Mouse (Mus musculus) kidney, postnatal 25 days (tissue): ENCODE measurements around the gene Bcl2a1b.
"Not testable (repeated sequence)": the region's sequence is repeated elsewhere in the genome, so short reads cannot be mapped to it uniquely, and the experiment has no call there.

Source experiments
- DNase-seq, 2 experiments: peaks; one replicate each; pipeline ENCODE4 v3.0.0; 2021; ENCODE audit warnings: mixed read lengths in 2 of 2

Bcl2a1b gene

DNA sequence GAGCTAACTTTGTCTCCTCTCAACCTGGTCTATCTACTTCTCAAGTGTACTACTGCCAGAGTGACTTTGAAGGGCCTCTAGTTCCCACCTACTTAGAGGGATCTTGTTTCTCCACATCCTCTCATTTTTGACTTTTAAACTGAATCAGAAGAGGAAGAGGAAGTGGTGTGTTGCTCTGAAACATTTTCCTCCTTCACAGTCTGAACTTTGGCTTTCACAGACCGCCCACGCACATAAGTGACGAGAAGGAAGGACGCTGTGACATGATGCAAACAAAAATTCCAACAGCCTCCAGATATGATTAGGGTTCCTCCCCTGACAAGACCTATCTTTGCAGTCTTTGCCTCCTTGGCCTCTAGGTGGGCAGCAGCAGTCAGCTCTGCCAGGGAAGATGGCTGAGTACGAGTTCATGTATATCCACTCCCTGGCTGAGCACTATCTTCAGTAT is at the start of gene Bcl2a1b, which contains the start of gene Gm29094:
Gene Bcl2a1b, plus strand, starts transcription at position 241 of the 448 bp plus-strand sequence.
Gene Gm29094, plus strand, starts transcription at position 411 of the 448 bp plus-strand sequence.
- peak in 1 of 2 experiments; percentile 37 for DNase-seq

DNA sequence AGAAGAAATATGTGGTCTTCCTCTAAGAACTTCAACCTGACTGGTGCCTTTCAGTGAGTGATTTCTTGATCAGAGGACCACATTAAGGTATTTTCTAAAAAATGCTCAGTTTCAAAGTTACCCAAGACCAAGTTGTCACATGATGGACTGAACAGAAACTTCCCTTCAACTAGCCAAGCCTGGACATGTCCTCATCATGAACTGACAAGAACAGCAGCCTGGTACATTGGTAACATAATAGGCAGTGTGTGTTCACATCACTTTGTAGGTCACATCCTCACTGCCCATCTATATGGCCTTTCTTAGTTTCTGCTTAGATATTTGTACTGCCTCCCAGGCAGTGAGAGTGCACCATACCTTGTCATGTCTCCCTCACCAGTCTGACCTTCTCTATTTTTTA is 26.5 kb upstream of the Bcl2a1b start:
- not testable (repeated sequence) for DNase-seq

DNA sequence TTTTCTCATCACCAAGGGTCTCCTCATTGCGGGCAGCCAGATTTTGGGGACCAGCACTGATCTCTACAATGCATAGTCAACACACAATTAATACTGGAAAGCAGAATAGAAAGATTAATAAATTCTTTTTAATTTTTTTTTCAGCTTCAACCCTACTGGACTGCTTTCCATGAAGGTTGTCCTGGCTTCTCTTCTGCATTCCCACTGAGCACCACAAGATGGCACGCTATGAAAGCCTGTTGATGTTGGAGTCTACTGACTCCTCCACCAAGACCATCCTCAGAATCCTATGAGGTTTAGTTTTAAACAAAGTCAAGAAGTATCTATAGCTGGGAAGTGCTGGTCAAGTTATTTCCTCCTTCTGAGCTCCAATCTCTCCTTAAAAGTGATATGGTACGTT is 20.2 kb upstream of the Bcl2a1b start:
- peak; percentile 74 to 81 for DNase-seq

DNA sequence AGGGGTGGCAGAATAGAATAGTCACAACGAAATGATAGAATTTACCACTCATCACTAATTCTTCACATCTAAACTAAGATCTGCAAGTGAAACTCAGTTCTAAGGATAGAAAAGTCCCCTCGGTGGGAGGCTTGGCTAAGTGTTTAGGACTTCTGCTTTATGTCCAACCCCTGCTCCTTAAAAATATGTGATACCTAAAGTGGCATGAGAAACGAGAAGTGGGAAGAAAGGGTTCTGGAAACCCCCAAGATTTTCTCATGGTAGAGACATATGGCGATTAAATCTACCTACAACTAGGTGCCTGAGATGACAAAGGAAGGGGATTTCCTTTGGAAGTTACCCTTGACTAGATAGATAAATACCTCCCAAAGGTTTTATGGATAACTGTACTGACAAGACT is 19.5 kb upstream of the Bcl2a1b start:
- not testable (repeated sequence) for DNase-seq

DNA sequence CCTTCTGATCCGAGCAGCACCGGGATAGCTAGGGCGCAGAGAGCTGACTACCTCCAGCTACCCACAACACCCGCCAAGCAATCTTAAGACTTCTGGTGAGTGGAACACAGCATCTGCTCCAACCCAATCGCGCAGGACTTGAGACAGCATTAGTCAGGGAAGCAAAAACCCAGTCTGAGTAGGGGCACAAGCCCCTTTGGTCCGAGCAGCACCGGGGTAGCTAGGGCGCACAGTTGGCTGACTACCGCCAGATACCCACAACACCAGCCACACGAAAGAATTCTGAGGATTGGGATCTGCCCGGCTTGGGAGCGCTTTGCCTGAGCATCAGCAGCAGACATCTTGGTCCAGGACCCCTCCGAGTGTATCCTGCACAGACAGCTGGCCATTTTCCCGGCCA is 12.0 kb upstream of the Bcl2a1b start:
- not testable (repeated sequence) for DNase-seq

DNA sequence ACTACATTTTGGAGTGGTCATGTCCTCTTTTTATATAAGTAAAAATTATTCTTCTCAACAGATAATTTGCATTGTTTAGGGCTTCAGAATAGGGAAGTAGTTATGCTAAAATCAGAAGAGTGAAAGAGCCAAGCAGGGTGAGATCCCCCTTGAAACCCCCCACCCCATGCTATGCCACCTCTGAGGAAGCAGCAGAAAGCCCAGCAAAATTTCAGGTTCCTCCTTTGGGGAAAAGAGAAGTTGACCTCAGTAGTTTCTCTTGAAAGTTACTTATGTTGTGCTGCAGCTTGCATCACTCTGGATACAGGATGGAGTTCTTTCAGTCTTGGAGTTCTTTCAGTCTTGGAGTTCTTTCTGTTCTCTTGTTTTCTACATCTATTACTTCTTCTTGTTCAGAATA is 3.5 kb upstream of the Bcl2a1b start:
- DNase-seq: not testable (repeated sequence)

DNA sequence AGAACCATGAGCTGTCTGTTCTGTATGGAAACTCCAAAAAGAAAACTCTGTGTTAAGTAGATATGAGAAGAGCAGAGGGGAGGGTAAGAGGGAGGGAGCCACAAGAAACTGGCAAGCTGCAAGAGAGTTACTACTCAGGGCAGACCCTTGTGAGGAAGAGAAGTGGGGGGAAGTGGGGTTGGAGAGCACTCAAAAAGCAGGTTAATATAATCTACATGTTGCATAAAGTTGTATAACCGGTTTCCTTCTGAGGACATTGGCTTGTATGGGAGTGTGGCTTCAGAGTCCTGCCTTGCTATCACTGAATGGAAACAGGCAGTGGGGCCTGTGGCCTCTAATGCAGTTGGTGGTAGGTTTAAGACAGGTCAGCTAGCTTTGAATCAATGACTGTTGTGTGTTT is 1.5 kb upstream of the Bcl2a1b start:
- DNase-seq: not testable (repeated sequence)

DNA sequence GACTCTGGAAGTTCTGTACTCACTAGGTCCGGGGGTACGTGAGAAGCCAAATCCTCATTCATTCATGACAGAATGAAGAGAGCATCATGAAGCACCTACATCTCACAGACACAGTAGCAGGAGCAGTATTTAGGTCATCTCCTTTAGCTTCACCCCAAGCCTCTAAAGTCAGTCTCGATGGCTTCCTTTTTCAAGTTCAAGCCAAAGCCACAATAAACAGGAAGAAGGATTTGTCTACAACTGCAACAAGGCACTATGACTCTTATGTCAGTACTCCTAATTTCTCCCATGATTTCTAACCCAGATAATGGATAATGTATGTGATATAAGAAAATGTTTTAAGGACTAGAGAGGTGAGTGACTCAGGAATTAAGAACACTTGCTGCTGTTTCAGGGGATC is 660 bp upstream of the Bcl2a1b start:
- not testable (repeated sequence) for DNase-seq

DNA sequence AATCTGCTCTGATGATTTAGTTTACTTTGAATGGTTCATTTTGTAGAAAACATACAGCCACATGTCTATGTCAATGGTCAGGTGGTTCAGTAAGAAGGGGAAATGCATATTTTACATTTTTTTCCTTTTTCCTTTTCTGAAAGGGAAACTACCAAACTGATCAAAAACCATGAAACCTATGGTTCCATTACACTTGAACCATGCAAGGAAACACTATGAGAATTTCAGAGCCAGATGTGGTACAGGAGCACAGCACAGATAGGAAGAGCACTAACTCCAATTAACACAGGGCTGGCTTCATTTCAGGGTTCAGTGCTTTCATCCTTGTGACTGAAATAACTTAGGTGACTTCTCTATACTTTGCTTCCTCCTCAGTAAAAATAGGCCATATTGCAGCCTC is 3.2 kb downstream of the Bcl2a1b start:
- not testable (repeated sequence) for DNase-seq

DNA sequence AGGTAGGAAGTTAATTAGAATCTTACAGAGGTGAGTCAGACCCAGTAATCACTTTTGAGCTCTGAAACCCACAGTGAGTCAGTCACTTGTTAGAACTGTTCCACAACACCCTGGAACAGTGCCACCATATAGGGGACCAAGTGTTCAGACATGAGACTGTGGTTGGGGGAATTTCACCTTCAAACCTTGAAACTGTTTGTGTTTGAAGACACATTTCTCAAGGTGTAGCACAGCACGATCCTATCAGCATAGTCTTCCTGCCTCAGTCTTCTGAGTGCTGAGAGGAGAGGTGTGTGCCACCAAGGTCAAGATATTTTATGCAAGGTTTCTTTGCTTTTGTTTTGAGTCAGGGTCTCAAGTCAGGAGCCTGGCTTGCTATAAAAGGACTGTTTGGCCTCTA is 9.9 kb downstream of the Bcl2a1b start:
- not testable (repeated sequence) for DNase-seq

DNA sequence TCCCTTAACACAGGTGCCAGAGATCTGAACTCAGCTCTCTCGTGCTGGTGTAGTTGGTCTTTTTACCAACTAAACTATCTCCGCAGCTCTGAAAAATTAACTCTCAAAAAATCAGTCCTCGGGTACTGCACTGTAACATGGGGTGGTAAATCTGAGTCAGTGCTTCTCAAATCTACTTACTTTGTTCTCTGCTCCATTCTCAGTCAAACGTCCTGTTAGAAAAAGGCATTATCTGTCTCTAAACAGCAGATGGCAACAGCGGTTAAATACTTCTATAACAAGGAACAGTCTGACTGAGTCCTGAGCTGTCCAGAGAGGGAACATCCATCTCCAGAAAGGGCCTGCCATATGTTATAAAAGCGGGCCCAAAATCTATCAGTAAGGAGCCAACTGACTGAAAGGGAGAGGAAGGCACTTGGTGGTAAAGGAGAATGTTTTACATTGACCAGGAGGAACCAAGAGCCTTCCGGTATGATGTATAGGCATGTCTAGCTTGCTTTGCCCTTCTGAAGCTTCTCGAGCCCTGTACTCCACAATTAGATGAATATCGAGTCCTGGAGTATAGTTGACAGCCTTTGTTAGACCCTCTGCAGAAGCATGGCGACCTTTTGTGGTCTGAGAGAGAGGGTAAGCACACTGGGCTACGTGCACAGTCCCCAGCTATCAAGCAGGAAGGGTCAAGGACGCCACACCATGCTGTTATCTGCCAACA is 11.5 kb downstream of the Bcl2a1b start, which contains the start of gene Mthfs:
Gene Mthfs, plus strand, starts transcription at position 324 of the 712 bp plus-strand sequence.
- not testable (repeated sequence) for DNase-seq

DNA sequence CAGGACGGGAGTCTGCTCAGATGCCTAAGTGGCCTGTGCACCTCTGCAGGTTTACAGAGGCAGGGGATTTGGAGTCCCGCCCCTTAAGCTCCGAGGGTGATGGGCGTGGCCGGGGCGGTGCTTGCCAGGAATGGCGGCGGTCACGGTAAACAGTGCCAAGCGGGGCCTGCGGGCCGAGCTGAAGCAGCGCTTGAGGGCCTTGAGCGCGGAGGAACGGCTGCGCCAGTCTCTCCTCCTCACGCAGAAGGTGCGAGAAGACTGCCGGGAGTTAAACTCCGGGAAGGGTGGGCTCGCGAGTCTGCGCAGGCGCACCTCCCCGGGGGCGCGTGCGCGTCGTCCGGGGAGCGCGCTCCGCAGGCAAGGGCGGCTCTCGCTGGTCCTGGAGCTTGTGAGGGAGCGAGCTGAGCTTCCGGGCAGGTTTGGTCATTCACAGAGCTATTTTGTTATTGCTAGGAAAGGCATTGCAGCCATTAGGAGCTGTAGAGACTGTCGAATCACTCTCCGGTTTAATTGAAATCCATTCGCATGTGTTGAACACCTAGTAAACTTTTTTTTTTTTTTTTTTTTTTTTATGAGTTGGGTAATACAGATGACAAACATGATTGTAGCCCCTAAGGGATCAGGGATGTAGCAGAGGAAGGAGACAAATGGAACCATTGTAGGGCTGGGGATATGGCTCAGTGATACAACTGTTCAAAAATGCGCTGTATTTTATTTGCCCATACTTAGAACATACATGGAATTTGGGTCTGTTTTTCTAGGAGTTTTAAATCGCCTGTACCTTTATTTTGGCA is 12.3 kb downstream of the Bcl2a1b start:
- DNase-seq: peak; percentile 77 to 92

DNA sequence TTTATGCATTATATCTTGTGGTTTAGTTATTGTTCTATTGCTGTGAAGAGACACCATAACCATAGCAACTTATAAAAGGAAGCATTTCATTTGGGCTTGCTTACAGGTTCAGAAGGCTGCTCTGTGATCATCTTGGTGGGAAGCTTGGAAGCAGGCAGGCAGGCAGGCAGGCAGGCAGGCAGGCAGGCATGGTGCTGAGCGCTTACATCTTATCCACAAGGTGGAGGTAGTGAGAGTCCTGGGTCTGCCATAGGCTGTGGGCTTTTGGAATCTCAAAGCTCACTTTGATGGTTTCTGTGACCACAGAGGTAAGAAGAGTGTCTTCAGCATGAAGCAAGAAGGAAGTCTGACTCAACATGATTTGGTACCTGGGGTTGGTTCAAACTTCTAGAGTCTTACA is 13.4 kb downstream of the Bcl2a1b start:
- DNase-seq: peak; percentile 35 to 55

DNA sequence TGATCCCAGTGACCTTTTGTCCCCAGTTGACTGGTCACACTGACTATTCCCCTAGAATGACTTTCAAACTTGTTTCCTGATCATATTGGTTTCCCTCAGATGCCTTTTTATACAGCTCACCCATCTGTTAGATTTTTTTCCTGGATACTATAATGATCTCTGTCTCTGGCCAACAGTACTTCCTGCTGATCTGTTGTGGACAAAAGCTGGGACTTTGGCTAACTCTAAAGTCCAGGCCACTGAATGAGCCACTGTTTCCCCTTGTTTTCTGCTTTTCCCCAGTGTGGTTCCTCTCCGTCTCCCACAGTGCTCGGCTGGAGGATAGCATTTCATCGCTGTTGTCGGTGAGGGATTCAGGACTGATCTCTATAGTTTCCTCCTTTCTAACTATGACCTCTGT is 19.2 kb downstream of the Bcl2a1b start:
- DNase-seq: peak; percentile 10 to 43

DNA sequence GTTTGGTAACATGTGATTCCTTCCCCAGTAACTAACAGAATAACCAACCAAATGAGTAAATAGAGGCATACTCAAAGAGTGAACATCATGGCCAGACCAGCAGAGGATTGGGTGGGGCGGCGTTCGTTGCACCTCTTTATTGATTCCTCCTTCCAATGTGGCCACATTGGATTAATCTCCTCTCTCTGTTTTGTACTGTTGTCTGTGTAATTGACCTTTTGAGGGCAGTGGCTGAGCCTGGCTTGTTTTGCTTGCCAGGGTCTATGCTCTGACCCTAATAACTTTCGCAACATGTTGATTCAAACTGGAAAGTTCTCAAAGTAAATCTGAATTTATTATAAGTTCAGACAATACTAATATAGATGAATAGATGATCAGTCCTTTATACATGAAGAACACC is 20.7 kb downstream of the Bcl2a1b start:
- DNase-seq: not testable (repeated sequence)

DNA sequence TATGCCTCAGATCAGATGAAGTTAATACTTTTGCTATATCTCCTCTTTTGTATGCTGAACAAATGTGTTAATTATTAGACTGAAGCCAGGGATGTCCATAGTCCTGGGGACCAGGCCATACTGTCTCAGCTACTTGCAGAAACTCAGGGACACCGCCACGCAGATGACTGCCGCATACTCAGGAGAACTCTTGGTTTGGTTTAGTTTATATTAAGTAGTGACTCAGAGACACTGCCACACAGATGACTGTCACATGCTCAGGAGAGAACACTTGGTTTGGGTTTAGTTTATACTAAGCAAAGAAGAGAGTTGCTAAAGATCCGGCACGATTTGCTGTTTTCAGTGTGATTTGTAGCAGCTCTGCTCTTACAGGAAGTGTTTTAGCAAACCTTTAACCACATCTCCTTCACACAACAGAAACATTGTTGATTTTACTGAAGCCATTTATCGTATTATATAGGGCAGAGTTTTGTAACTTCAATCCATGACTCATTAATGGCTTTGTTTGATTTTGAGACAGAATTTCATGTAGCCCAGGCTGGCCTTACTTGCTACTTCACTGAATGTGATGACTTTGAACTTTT is 21.8 kb downstream of the Bcl2a1b start:
- not testable (repeated sequence) for DNase-seq

DNA sequence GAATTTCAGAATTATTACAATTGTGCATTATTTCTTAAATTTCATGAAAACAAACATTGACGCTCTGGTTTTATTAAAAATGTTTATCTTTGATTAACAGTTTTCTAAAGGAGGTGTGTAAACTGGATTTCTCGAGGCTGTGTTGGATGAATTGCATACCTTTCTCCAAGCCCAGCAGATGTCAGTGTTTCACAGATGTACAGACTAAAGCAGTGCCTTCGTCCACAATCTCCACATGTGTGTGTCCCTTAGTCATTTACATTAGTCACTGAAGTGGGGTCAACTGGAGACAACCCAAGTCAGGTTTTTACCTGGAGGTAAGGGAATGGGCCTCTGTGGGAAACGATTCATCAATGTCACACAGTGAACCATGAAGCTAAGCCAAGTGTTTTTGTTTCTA is 27.1 kb downstream of the Bcl2a1b start:
- DNase-seq: peak in 1 of 2 experiments; percentile 6

DNA sequence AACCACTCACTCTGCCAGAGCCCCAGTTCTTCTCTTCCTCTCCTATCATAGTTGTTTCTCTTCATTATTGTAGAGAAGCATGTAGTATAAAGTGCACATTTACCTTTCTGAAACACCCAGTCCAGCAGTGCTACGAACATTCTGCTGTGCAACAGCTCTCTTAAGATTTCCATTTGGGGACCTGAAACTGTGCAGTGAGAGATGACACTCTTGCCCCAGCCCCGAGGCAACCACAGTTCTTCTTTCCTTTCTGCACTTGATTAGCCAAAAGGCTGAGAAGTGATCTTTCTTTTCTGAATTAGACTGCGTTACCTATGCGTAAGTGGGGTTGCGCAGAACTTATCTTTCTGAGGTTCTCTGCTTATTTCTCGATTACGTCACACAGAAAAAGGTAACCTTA is 29.1 kb downstream of the Bcl2a1b start:
- no peak for DNase-seq

DNA sequence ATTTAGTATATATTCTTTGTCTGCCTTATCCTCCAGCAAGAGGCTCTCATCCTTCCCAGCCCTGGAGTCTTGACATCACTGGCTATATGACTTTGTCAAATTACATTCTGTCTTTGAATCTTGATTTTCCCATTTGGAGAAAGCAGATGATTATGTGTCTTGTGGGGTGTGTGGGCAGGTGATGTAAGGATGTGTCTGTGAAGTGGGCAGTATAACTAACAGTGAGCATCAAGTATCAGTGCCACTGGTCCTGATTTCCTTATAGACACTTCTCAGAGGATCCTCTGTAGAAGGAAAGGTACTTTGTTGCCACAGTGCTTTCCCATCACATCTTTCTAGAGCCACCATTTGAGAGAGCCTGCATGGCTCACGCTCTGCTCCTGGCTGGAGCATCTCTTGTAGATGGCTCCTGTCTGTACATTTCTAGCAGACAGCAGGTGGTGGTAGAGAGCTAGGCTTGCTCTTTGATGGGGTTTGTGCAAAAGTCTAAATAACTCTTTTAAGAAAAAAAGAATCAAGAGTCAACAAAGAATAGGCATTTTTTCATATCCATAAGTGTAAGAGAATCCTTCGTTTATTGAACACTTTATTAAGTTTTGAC is 32.0 kb downstream of the Bcl2a1b start:
- peak; percentile 42 to 53 for DNase-seq

DNA sequence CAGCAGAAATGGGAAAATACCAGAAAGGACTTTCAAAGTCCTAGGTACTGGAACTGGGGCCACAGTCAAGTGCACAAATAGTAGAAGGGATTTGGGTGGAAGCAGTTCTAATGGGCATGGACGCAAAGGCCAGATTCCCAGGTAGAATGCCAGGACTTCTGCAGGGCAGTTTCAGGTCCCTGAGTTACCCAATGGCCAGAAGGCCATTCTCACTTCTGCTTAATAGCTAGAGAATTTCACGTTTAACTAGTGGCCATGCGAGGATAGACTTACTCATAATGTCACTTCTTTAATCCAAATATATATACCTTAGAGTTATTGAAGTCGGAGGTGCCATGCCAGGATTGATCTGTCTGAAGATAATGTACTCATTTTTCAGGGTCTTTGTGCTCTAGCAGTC is 38.1 kb downstream of the Bcl2a1b start:
- DNase-seq: not testable (repeated sequence)

DNA sequence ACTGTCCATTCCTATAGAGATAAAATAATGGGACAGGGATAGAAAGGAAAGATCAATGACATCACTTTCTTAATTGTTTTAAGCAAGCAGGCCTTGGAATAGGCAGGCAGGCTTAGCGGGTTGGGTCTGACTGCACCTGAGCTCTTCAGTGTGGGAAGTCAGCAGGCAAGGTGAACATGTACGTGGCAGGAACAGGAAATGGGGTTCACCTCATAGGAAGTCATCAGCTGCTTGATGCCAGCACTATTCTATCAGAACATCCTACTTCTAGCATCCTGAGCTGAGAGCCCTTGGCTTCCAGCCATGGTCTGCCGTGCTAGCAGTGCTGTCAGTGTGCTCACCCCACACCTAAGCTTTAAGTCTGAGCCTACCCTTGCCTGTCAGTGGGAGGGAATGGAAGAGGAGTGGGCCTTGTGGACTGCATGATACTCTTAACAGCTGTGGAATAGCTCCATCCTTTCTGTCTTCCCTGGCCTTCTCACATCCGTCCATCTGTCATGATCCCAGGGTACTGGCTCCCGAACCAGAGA is 40.0 kb downstream of the Bcl2a1b start:
- not testable (repeated sequence) for DNase-seq

DNA sequence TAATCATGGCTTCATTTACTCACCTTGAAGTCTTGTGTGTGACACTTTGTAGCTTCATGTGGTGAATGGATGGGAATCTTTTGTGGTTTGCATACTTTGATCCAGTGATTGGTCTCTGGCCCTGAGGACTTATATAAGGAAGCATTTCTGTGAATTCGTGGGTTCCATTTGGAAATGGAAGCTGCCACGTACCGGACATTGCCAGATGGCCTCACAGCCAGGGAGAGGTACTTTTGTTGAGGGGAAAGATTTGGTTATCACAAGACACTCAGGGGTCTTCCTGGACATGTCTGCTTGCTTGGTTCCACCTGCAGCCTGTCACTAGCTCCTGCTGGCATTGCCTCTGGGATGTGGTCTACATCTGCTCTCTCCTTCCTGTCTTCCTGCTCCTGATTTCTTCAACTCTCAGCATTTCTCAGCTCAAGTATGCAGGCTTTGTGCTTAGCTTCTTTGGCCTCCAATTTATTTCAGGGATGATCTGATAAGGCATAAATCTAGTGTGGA is 41.6 kb downstream of the Bcl2a1b start:
- not testable (repeated sequence) for DNase-seq
